Mouse (Mus musculus): ENCODE results near the gene Slc36a1. TPM values are rescaled to one million over a fixed set of nuclear protein-coding genes. Genes with fewer than 3 reads are reported as not detected.

The Slc36a1 gene
- total RNA-seq, 2 experiments from 2014 or later: 4.7 to 5.7 TPM

DNA sequence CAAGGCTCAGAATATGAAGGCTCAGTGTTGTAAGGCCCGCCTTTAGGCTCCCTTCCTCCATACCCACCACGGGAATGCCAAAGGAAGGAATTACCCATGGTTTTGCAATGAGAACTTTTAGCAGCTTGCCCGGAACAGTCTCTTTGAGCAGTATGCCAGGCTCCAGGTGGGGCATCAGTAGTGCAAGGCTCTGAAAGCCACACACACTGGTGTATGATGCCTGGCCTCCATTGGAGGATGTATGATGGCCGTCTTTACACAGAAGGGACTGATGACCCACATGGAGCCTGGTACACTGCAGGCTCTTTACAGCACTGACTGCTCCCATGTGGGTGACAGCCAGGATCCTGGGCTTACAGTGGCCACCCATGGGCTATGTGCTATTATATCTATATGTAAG, 57.0 kb downstream of the Slc36a1 start:
- intact Hi-C loops (cut with DNase I; ENCODE audit: low total_unique reads): loop anchor here (5.0 kb wide), 1 partner anchor 116 kb away; no protein-coding TSS in a partner anchor
- no peak for DNase-seq

DNA sequence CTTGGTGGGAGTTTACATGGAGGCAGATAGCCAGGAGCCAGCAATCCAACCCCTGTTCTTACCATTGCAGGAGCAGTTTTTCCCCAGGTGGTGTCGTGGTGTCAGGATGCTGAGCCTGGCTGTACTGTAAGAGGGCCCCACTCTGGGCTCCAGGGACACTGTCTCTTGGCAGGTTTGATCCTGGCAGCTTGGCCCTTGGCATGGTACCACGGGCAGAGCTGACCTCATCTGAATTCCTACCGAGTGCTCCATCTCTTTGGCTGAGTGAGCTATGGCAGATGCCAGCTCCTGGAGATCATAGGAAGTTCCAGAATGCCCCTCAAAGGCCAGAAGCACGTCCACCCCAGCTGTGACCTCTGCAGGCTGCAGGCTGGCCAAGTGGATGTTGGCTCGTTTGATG, 57.9 kb downstream of the Slc36a1 start:
- intact Hi-C loops (cut with DNase I; ENCODE audit: low total_unique reads): loop anchor here (5.0 kb wide), 1 partner anchor 115 kb away; no protein-coding TSS in a partner anchor
- peak; percentile 85 for DNase-seq

- DNase-seq: no peak
- intact Hi-C loops (cut with DNase I; ENCODE audit: low total_unique reads): loop anchor here (5.0 kb wide), 1 partner anchor 113 kb away; no protein-coding TSS in a partner anchor
Measured at GRCm38 (mm10) chr11:55264318-55264717, 60.2 kb downstream of the Slc36a1 start.

DNA sequence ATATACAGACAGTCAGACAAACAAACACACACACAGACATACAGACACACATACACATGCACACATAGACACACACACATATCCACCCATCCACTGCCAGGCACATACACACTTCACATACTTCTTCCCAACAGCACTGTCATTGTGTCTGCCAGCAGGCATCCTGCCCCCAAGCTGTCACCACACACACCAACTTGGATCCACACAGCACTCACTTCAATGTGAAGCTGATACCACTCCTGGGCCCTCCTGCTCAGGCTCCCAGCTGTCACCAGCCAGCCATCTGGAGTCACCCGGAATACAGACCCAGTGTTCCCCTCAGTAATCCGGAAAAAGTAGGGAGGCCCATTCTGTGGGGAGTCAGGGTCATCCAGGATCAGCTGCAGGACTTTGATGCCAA, 61.5 kb downstream of the Slc36a1 start:
- intact Hi-C loops (cut with DNase I; ENCODE audit: low total_unique reads): no loop called here
- DNase-seq: no peak

DNA sequence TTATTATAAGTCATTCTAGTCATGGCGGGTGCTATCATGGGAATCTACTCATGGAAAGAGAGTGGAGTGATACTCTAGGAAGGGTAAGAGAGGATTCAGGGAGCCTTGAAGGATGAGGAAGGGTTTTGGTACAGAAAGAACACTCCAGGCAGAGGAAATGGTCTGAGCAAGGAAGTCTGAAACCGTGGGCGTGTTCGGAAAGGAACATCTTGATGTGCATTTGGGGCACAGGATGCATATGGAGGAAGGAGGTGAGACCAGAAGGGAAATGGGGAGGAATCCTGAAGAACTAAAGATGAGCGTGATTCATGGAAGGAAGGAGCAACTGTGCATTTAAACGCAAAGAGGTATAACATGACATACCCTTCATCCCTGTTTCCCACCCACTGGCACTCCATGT, 64.4 kb downstream of the Slc36a1 start:
- intact Hi-C loops (cut with DNase I; ENCODE audit: low total_unique reads): no loop called here
- no peak for DNase-seq

DNA sequence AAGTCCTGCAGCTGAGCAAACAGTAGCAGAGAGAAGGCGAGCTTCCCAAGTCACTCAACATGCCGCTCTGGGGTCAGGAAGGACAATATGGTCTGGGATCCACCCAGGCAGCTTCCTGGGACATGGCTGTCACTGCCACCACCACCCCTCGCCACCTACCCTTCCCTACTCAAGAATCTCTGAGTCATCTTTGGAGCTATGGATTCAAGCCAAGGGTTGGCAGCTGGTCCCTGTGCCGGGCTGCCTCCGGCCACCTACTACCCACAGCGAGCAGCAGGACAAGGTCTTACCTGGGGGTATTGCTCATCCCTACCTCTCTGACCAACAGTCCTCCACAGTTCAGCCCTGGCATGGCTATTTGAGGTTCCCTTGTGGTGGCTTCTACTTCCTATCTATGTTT, 70.6 kb downstream of the Slc36a1 start:
- intact Hi-C loops (cut with DNase I; ENCODE audit: low total_unique reads): no loop called here
- peak; percentile 20 for DNase-seq

Other genes starting within 250 kb of the Slc36a1 start
- 10 to 100 TPM; 28.8 to 31.1 TPM for gene Tnip1, start 241.4 kb upstream of the Slc36a1 start, total RNA-seq (2021)
- gene Anxa6, start 170.9 kb upstream of the Slc36a1 start, total RNA-seq (2021): 100 to 1,000 TPM; 222 to 236 TPM
- gene Ccdc69, start 126.2 kb upstream of the Slc36a1 start, total RNA-seq (2021): 10 to 100 TPM in 1 of 2 experiments, 1 to 10 TPM in 1; 7.8 to 14.0 TPM
- 1 to 10 TPM; 9.0 to 9.9 TPM for gene Gm2a, start 106.2 kb upstream of the Slc36a1 start, total RNA-seq (2021)
- not detected for gene Slc36a3, start 52.6 kb upstream of the Slc36a1 start, total RNA-seq (2021)
- 1 to 10 TPM in 1 of 2 experiments, under 1 TPM in 1; 0.66 to 2.4 TPM for gene Slc36a2, start 19.3 kb upstream of the Slc36a1 start, total RNA-seq (2021)
- under 1 TPM; 0.07 to 0.18 TPM for gene Fat2, start 132.2 kb downstream of the Slc36a1 start, total RNA-seq (2021)
- 1,000 to 10,000 TPM; 1,630 to 1,800 TPM for gene Sparc, start 218.8 kb downstream of the Slc36a1 start, total RNA-seq (2021)

Measured in gastrocnemius, postnatal 14 days (tissue).